8 mouse cellular contexts compared by ENCODE assay signal in the genomic region with DNA sequence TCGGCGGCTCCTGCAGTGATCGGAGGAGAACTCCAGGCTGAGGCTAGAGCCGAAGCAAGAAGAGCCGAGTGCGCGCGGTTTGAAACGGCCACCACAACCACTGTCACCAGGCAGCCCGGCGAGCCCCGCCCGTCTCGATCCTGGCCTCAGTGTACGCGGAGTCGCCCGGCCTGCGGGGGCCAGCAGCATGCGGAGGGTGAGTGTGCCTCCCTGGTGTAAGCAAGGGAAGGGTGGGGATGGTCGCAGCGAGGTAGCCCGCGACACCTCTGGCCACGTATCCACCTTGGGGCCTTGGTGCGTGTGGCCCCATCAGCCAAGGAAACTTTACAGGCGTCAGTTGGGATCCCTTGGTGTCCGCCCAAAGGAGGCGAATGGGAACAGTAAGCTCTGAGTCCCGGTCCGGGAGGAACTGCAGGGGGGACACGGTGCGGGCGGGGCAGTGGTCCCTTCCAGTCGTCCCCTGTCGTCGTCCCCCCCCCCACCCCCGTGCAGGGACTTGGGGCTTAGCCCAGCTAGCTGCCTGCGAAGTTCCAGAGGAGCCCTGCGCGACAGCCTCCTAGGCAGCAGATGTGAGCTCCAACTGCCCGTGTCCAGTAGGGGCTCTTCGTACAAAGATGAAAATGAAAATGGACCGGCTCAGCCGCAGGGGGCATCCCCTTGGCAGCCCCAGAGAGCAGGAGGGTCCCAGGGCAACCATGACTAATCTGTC. TPM values are rescaled to one million over a fixed set of nuclear protein-coding genes. Genes with fewer than 3 reads are reported as not detected.
DNase-seq lines count a peak whose midpoint lies in the region; ATAC-seq and TF ChIP-seq lines count a peak whose summit lies in the region.
"Had no signal": no experiment of that assay in that cellular context is flagged by ENCODE, and none has a peak within 500 bp of the region (broad histone marks: within the 10 kb centered on the region; RNA-seq: fewer than 3 reads in every experiment).

No protein-coding gene starts in this region.

- peak overlapping the region; percentile 77 for H3K9ac ChIP-seq in heart, embryonic 13.5 days

- H3K9me3 ChIP-seq in heart, embryonic 13.5 days = no peaks in the 10 kb centered on the region

- under 1% methylated on average over 45 of the region's 45 CpGs for WGBS in heart, embryonic 13.5 days

- DNase-seq in testis, postnatal 14 days (ENCODE audit: low spot score) = no peak
- DNase-seq in kidney, postnatal 25 days = peak; percentile 11 to 40
- no peak for DNase-seq in c-Kit-positive CD71-positive TER-119-positive erythroid progenitor cells, embryonic 14.5 days (ENCODE audit: low spot score)

- TF ChIP-seq CTCF in testis, adult 2 months (IDR thresholded peaks at IDR 0.05; ENCODE audit: control insufficient read depth, insufficient read depth, insufficient replicate concordance, low read depth, low read length) = no peak
- no peak for TF ChIP-seq CTCF in cortical plate, adult 2 months (IDR thresholded peaks at IDR 0.05; ENCODE audit: extremely low read depth, insufficient read depth, low read length)

- no peak for ATAC-seq in heart, embryonic 13.5 days (ENCODE audit: extremely low read depth, insufficient number of reproducible peaks, low FRiP score, low TSS enrichment)
- peak; percentile 63 for ATAC-seq in megakaryocyte-erythroid progenitor cell, adult 5-6 weeks (replicated peaks; ENCODE audit: low FRiP score, low TSS enrichment, poor library complexity, severe bottlenecking)

- TF ChIP-seq POLR2A in testis, adult 2 months (IDR thresholded peaks at IDR 0.05; ENCODE audit: control insufficient read depth, low read depth, low read length) = no peak
- TF ChIP-seq POLR2A in cortical plate, adult 2 months (IDR thresholded peaks at IDR 0.05; ENCODE audit: extremely low read depth, insufficient read depth, low read length) = no peak

- H3K36me3 ChIP-seq in testis, adult 2 months (ENCODE audit: control insufficient read depth, insufficient read depth, low read length) = no peaks in the 10 kb centered on the region
- H3K36me3 ChIP-seq in heart, embryonic 13.5 days = no peaks in the 10 kb centered on the region

- peak overlapping the region; percentile 91 for H3K4me2 ChIP-seq in heart, embryonic 13.5 days

- H3K27ac ChIP-seq in testis, adult 2 months (ENCODE audit: control insufficient read depth, insufficient read depth, low read depth, low read length) = no peak overlapping the region
- H3K27ac ChIP-seq in cortical plate, adult 2 months (ENCODE audit: insufficient read depth, low read length) = no peak overlapping the region
- no peak overlapping the region for H3K27ac ChIP-seq in heart, embryonic 13.5 days (replicated peaks)

- H3K27me3 ChIP-seq in testis, adult 2 months (ENCODE audit: control insufficient read depth, insufficient read depth, low read length) = no peaks in the 10 kb centered on the region
- H3K27me3 ChIP-seq in heart, embryonic 13.5 days (replicated peaks) = peaks cover 29% of the 10 kb centered on the region

- peak overlapping the region; percentile 85 for H3K4me3 ChIP-seq in testis, adult 2 months (ENCODE audit: control insufficient read depth, low read depth, low read length)
- peak overlapping the region; percentile 51 for H3K4me3 ChIP-seq in cortical plate, adult 2 months (ENCODE audit: insufficient read depth, low read length)
- H3K4me3 ChIP-seq in heart, embryonic 13.5 days = peak overlapping the region; percentile 57
- H3K4me3 ChIP-seq: erythroblast, embryonic 14.5 days had no signal

- H3K4me1 ChIP-seq in testis, adult 2 months (ENCODE audit: control insufficient read depth, insufficient read depth, low read length) = peaks cover 12% of the 10 kb centered on the region
- H3K4me1 ChIP-seq in cortical plate, adult 2 months (ENCODE audit: control insufficient read depth, insufficient read depth, low read length) = no peaks in the 10 kb centered on the region
- H3K4me1 ChIP-seq in heart, embryonic 13.5 days = peaks cover 8% of the 10 kb centered on the region; the same call in 1 of the 2 replicates

RNA-seq across cellular contexts. Expression of a gene that starts 0.4 kb away (rescaled TPM):
- polyA plus RNA-seq in testis, adult 2 months (2012; rRNA removed) = 5.7 and 6.4 TPM in 2 replicates
- 22.7 and 28.5 TPM in 2 replicates for polyA plus RNA-seq in cortical plate, adult 2 months (2012; rRNA removed)
- polyA plus RNA-seq in heart, embryonic 13.5 days (2015; fragmentation: Nextera tagmentation; extraction: Ambion mirVana) = 6.2 and 7.3 TPM in 2 replicates
- total RNA-seq in megakaryocyte-erythroid progenitor cell, adult 5-6 weeks (2014; fragmentation: Nextera tagmentation) = 0.24 and 2.4 TPM in 2 replicates
- 0.72 TPM in 1 of 2 replicates, not detected in the other for total RNA-seq in megakaryocyte-erythroid progenitor cell, adult 5-6 weeks (2017)

RNA-seq across cellular contexts. Expression of a gene that starts 13.7 kb away (rescaled TPM):
- polyA plus RNA-seq in testis, adult 2 months (2012; rRNA removed) = not detected in 2 replicates
- polyA plus RNA-seq in cortical plate, adult 2 months (2012; rRNA removed) = not detected in 2 replicates
- not detected in 2 replicates for polyA plus RNA-seq in heart, embryonic 13.5 days (2015; fragmentation: Nextera tagmentation; extraction: Ambion mirVana)
- total RNA-seq in megakaryocyte-erythroid progenitor cell, adult 5-6 weeks (2014; fragmentation: Nextera tagmentation) = not detected in 2 replicates
- not detected in 2 replicates for total RNA-seq in megakaryocyte-erythroid progenitor cell, adult 5-6 weeks (2017)
- polyA plus RNA-seq: erythroblast, embryonic 14.5 days had no signal

Comparison
In these comparisons a context has a peak if more than half of its experiments do, and no peak if none do; other contexts are left out.
1. DNase-seq: peak in kidney, postnatal 25 days (2 of 2); none in testis, postnatal 14 days (single experiment) and c-Kit-positive CD71-positive TER-119-positive erythroid progenitor cells, embryonic 14.5 days (single experiment).
2. Peak in every context shown above with its lines, with median percentiles within 50 percentile points of each other: H3K4me3 ChIP-seq.